Mouse (Mus musculus) embryonic fibroblast, embryonic 13.5 days (primary cell): ENCODE data around the gene Krtap13. TPM values are rescaled to one million over a fixed set of nuclear protein-coding genes. Genes with fewer than 3 reads are reported as not detected.

ENCODE experiments used
- H3K27ac ChIP-seq: 2 replicates; pipeline ENCODE4 v1.5.1; 2012; ENCODE audit warnings: low read length, control low read depth, inconsistent platforms; ENCODE audit not compliant: insufficient read depth
- H3K4me1 ChIP-seq: 2 replicates; pipeline ENCODE4 v1.6.1; 2011; ENCODE audit warnings: low read length; ENCODE audit not compliant: control insufficient read depth, insufficient read depth
- H3K4me3 ChIP-seq: 2 replicates; pipeline ENCODE4 v1.5.1; 2011; ENCODE audit warnings: mild to moderate bottlenecking, control low read depth, low read length; ENCODE audit not compliant: insufficient read depth
- CTCF ChIP-seq: IDR thresholded peaks from 2 replicates; pipeline ENCODE4 v1.5.1; 2011; ENCODE audit warnings: mild to moderate bottlenecking, control low read depth, low read length, moderate library complexity, borderline replicate concordance; ENCODE audit not compliant: insufficient read depth
- POLR2A ChIP-seq: IDR thresholded peaks from 2 replicates; pipeline ENCODE4 v1.6.1; 2011; ENCODE audit warnings: low read depth, mild to moderate bottlenecking, control low read depth, low read length, moderate library complexity
- polyA plus RNA-seq: library from polyadenylated mRNA; stranded (reverse); fragments of >200 nt; gene quantifications from 2 replicates; pipeline ENCODE4 v1.2.4, GENCODE M21; 2011; ENCODE audit warnings: low read depth; ENCODE audit not compliant: missing spikeins, insufficient read length

Gene Krtap13
- polyA plus RNA-seq, 1 experiment = not detected

DNA sequence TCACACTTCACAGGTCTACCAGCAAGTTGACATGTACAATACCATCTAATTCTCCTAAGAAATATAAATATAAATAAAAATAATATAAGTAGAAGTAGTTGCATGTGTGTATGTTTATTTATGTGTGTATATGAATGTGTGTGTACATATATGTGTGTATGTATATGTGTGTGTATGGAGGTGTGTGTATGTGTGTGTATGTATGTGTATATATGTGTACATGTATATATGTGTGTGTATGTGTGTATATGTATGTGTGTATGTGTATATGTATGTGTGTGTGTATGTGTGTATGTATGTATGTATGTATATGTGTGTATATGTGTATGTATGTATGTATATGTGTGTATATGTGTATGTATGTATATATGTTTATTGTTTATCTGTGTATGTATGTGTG lies 34.9 kb downstream of the Krtap13 start:
- TF ChIP-seq CTCF (no peak), POLR2A (no peak)
- Histone ChIP-seq H3K27ac (no peak overlapping the region), H3K4me3 (no peak overlapping the region), H3K4me1 (no peaks in the 10 kb centered on the region)

DNA sequence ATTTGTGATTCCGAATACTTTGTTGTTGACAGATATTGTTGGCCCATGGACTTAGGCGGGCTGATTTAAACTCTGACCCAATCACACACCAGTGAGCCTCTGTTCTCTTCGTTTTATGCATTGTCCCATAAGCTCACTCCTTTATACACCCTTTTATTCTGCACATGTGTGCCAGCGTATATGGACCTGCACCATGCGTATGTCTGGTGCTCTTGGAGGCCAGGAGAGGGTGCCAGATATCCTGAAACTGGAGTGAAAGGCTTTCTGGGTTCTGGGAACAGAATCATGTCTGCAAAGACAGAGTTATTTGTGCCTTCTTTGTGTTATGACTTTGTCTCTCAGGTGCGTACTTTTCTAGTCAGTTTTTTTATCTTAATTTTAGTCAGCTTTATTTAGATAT lies 40.2 kb downstream of the Krtap13 start:
- Histone ChIP-seq H3K4me3 (no peak overlapping the region), H3K4me1 (no peaks in the 10 kb centered on the region; the same call in 1 of the 2 replicates), H3K27ac (no peak overlapping the region)
- TF ChIP-seq POLR2A (no peak), CTCF (no peak)

DNA sequence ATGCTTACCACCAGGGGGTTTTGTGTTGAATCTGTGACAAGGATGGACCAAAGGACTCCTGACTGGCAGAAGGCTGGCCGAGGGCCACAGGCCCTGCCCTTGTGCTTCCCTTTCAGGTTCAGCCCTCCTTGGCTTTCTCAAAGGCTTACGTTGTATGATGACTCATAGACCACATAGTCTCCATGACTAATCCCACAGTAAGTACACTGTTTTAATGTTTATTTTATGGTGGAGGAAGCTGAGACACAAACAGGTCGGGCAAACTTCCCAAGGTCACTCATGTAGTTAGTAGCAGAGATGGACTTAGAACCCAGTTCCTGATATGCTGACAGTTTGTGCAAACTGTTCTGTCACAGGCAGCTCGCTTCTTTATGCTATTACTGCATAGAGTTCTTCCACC lies 40.7 kb downstream of the Krtap13 start:
- Histone ChIP-seq H3K27ac (no peak overlapping the region), H3K4me3 (no peak overlapping the region), H3K4me1 (no peaks in the 10 kb centered on the region; the same call in 1 of the 2 replicates)
- TF ChIP-seq POLR2A (no peak), CTCF (no peak)

DNA sequence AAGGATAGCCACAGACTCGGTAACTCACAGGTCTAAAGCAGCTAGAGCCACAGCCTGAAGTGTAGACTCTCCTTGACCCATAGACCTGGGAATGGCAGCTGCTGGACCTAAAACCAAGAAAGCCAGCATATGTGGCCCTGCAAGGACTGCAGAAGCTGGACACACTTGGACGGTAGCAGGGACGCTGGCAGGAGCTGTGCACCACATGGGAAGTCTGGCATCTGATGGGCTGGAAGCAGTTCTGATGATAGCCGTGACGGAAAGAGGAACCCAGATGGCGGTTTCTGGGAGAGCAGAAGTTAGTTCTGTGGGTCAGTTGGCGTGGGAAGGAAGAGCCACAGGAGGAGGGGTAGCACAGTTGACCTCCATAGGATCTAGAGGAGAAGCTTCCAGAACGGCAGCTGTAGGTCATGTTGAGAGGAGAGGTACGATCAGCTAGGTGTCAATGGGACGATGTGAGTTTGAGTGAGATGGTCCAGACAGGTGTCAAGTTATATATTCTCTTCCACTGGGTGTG lies 43.9 kb downstream of the Krtap13 start, which contains the start of gene 2310061N02Rik:
Gene 2310061N02Rik, minus strand, starts transcription at position 467 of the 517 bp plus-strand sequence.
- Histone ChIP-seq H3K4me3 (no peak within 1 kb of the TSS), H3K27ac (no peak within 1 kb of the TSS), H3K4me1 (no peaks in the 10 kb centered on the region; the same call in 1 of the 2 replicates)
- no peak for TF ChIP-seq POLR2A
- TF ChIP-seq CTCF = no peak

DNA sequence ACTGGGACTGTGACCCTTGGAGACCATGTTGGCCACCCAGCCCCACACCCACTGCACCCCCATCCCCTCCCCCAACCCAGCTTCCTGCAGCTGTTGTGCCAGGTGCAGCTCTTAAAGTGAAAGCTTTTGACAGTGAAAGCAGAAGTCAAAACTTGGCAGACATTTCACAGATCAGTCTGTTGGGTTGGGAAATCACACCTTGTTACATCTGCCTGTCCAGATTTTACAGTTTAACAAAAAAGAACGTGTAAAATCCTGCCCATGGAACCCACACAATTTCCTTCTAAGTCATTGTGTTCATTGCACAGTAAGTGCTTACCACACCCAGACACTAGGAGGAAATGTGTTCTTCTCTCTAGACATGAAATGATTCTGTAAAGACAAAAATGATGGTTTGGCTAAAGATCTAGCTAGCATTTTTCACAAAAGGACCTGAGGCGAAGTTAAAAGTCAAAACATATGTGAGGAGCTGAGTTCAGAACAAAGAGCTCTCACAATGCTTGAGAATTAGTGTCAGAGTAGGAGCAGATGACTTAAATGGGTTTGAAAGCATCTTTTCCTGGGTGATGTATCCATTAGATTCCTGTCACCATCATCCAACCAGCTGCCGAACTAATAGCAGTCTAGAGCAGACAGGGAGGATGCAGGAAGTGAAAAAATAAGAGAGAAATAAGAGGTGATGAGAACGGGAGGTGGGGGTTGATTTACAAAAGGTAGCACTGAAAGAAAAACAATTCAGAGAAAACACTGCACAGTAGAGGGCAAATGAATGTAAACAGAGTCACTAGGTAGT lies 50.2 kb downstream of the Krtap13 start:
- Histone ChIP-seq H3K4me1 (no peaks in the 10 kb centered on the region), H3K27ac (no peak overlapping the region), H3K4me3 (no peak overlapping the region)
- TF ChIP-seq CTCF (no peak), POLR2A (no peak)

Other genes with a start within 250 kb of the Krtap13 start
- gene Cldn17, start 244.7 kb downstream of the Krtap13 start, polyA plus RNA-seq = not detected in 2 replicates
- gene Cldn8, start 188.5 kb downstream of the Krtap13 start, polyA plus RNA-seq = not detected in 2 replicates
- not detected in 2 replicates for gene Krtap24-1, start 139.4 kb downstream of the Krtap13 start, polyA plus RNA-seq
- gene 2310079G19Rik, start 124.0 kb downstream of the Krtap13 start, polyA plus RNA-seq = not detected in 2 replicates
- gene Krtap26-1, start 103.8 kb downstream of the Krtap13 start, polyA plus RNA-seq = not detected in 2 replicates
- not detected in 2 replicates for gene Krtap27-1, start 80.0 kb downstream of the Krtap13 start, polyA plus RNA-seq
- gene 2310061N02Rik, start 43.7 kb downstream of the Krtap13 start, polyA plus RNA-seq = not detected in 2 replicates
- gene Krtap13-1, start 22.8 kb downstream of the Krtap13 start, polyA plus RNA-seq = not detected in 2 replicates
- gene 2310034C09Rik, start 7.2 kb upstream of the Krtap13 start, polyA plus RNA-seq = not detected in 2 replicates
- gene 2310057N15Rik, start 22.6 kb upstream of the Krtap13 start, polyA plus RNA-seq = not detected in 2 replicates
- not detected in 2 replicates for gene Gm5965, start 26.3 kb upstream of the Krtap13 start, polyA plus RNA-seq
- not detected in 2 replicates for gene Gm20741, start 60.6 kb upstream of the Krtap13 start, polyA plus RNA-seq
- gene Krtap15, start 68.6 kb upstream of the Krtap13 start, polyA plus RNA-seq = not detected in 2 replicates
- gene Krtap14, start 74.5 kb upstream of the Krtap13 start, polyA plus RNA-seq = not detected in 2 replicates
- not detected in 2 replicates for gene Krtap19-1, start 117.8 kb upstream of the Krtap13 start, polyA plus RNA-seq
- gene Krtap19-2, start 122.6 kb upstream of the Krtap13 start, polyA plus RNA-seq = not detected in 2 replicates
- not detected in 2 replicates for gene Krtap19-3, start 126.4 kb upstream of the Krtap13 start, polyA plus RNA-seq
- gene Krtap19-4, start 133.5 kb upstream of the Krtap13 start, polyA plus RNA-seq = not detected in 2 replicates
- gene Krtap19-5, start 144.8 kb upstream of the Krtap13 start, polyA plus RNA-seq = not detected in 2 replicates
- gene Krtap19-9b, start 180.6 kb upstream of the Krtap13 start, polyA plus RNA-seq = not detected in 2 replicates
- gene Krtap16-3, start 211.2 kb upstream of the Krtap13 start, polyA plus RNA-seq = not detected in 2 replicates